Mouse (Mus musculus) liver, embryonic 14.5 days (tissue): ENCODE measurements around the gene Cmtr2. TPM values are rescaled to one million over a fixed set of nuclear protein-coding genes. Genes with fewer than 3 reads are reported as not detected.

Experiments
- ATAC-seq: fragments of 200-750 bp; cut with Nextera tagmentation; 2 replicates; pipeline ENCODE4 v1.8.0; 2017; ENCODE audit warnings: moderate number of reproducible peaks, mild to moderate bottlenecking, moderate library complexity; ENCODE audit not compliant: insufficient read depth
- DNase-seq, 3 experiments: peaks; one replicate each; pipeline ENCODE4 v3.0.0-alpha.2; 2012 to 2013; ENCODE audit warnings: low read depth in 3 of 3, low spot score in 3 of 3
- H3K27ac ChIP-seq: fragments of 300-500 bp; sonication (generic); 2 replicates; pipeline ENCODE4 v1.5.1; 2014; ENCODE audit warnings: moderate library complexity, mild to moderate bottlenecking, control low read depth, inconsistent platforms
- H3K27me3 ChIP-seq: fragments of 300-500 bp; sonication (generic); 2 replicates; pipeline ENCODE4 v1.6.1; 2014; ENCODE audit warnings: mild to moderate bottlenecking, low read length, moderate library complexity; ENCODE audit not compliant: control insufficient read depth, insufficient read depth
- H3K36me3 ChIP-seq: fragments of 300-500 bp; sonication (generic); replicated peaks from 2 replicates; pipeline ENCODE4 v1.6.1; 2014; ENCODE audit warnings: low read depth; ENCODE audit not compliant: control insufficient read depth, insufficient read depth
- H3K4me1 ChIP-seq, 2 experiments: fragments of 200-500 bp in 1 of 2; fragments of 300-500 bp in 1 of 2; sonication (generic) in 1 of 2; replicated peaks; 2 replicates each; pipeline ENCODE4 v1.6.1; 2012 to 2014; ENCODE audit warnings: antibody characterized with exemption in 1 of 2, inconsistent platforms in 1 of 2, low read length in 1 of 2; ENCODE audit not compliant: control insufficient read depth in 2 of 2, insufficient read depth in 2 of 2
- H3K4me2 ChIP-seq: fragments of 300-500 bp; sonication (generic); 2 replicates; pipeline ENCODE4 v1.6.1; 2014; ENCODE audit warnings: low read depth, mild to moderate bottlenecking, control low read depth, moderate library complexity
- H3K4me3 ChIP-seq, 2 experiments: fragments of 200-500 bp in 1 of 2; fragments of 300-500 bp in 1 of 2; sonication (generic) in 1 of 2; 2 replicates each; pipeline ENCODE4 v1.5.1; 2012 to 2014; ENCODE audit warnings: low read depth in 2 of 2, low read length in 2 of 2, mild to moderate bottlenecking in 2 of 2, control low read depth in 1 of 2, inconsistent platforms in 1 of 2, moderate library complexity in 1 of 2; ENCODE audit not compliant: insufficient read depth in 1 of 2
- H3K9ac ChIP-seq: fragments of 300-500 bp; sonication (generic); replicated peaks from 2 replicates; pipeline ENCODE4 v1.6.1; 2014; ENCODE audit warnings: mild to moderate bottlenecking, control low read depth, moderate library complexity
- H3K9me3 ChIP-seq: fragments of 300-500 bp; sonication (generic); 2 replicates; pipeline ENCODE4 v1.6.1; 2016; ENCODE audit warnings: low read length, mixed read lengths; ENCODE audit not compliant: control insufficient read depth
- CTCF ChIP-seq: IDR thresholded peaks from 2 replicates; pipeline ENCODE4 v1.5.1; 2016; ENCODE audit warnings: antibody characterized with exemption, low read depth, control low read depth
- EP300 ChIP-seq: IDR thresholded peaks from 2 replicates; pipeline ENCODE4 v1.6.1; 2016; ENCODE audit warnings: antibody characterized with exemption, low read depth
- WGBS: fragments of 180-500 bp; shearing (Covaris S2); extraction: QIAGEN DNeasy Blood & Tissue Kit; methylation state at CpG from one replicate; pipeline ENCODE4 v1.1.7; 2014; ENCODE audit not compliant: insufficient replicate concordance; 5-methylcytosine and 5-hydroxymethylcytosine counted together
- polyA plus RNA-seq, 2 experiments: library from polyadenylated mRNA; depleted of rRNA in 1 of 2; stranded (reverse) in 1 of 2; unstranded in 1 of 2; fragments of >200 nt; fragmentation: Nextera tagmentation in 1 of 2; extraction: Ambion mirVana in 1 of 2; gene quantifications; 2 replicates each; pipeline versions ENCODE4 v1.2.1 to v1.2.3; 2012 to 2014

Gene Cmtr2
- polyA plus RNA-seq, 2 experiments = 2.5 to 3.1 TPM

DNA sequence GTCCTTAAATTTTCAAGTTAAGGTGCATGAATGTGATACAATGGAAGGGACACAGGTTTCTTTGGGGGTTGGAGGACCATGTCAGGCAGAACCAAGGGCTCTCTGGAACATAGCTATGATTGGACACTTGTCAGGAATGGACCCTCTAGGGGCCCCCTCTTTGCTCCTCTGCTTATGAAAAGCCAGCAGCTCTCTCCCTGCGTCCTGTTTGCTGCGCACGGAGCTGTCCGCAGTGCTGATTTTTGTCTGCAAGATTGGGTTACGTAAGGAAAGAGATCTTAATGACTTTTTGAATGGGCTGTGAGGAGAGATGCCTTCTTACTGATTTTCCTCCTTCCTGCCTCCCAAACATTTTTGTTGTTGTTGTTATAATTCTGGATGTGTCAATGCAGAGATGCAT is 18.8 kb upstream of the Cmtr2 start:
- peak in 2 of 3 experiments; percentile 4 to 11 for DNase-seq

DNA sequence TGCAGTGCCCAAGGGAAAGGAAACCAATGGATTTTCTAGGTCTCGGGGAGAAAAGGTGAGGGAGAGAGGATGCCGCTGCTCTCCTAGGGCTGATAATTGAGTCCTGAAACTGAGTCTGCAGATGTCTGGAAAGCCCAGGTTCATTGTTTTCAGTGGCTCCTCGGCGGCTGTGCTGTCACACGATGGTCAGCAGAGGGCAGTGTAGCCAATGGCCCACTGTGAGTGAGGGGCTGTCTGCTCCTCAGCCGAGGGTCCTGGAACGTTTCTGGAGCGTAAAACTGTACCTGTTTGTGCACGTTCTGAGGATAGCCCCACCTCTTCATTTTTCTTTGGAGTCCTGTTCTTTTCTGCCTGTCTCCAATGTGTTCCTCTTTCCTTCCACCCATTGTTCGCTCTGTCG is 13.7 kb upstream of the Cmtr2 start:
- TF ChIP-seq CTCF (peak; percentile 54), EP300 (no peak)
- ATAC-seq = no peak
- H3K27ac ChIP-seq = no peak overlapping the region
- no peak overlapping the region for H3K4me3 ChIP-seq
- DNase-seq = no peak
- no peak overlapping the region for H3K9ac ChIP-seq
- no peak overlapping the region for H3K4me2 ChIP-seq
- no peaks in the 10 kb centered on the region for H3K4me1 ChIP-seq
- H3K36me3 ChIP-seq = no peaks in the 10 kb centered on the region
- WGBS = 21% methylated on average over 11 of the region's 11 CpGs
- no peaks in the 10 kb centered on the region for H3K9me3 ChIP-seq
- no peaks in the 10 kb centered on the region for H3K27me3 ChIP-seq

More for the DNA sequence above, 18.8 kb upstream of the Cmtr2 start:
- Histone ChIP-seq H3K27me3 (no peaks in the 10 kb centered on the region), H3K4me2 (no peak overlapping the region), H3K9ac (no peak overlapping the region), H3K4me1 (no peaks in the 10 kb centered on the region), H3K27ac (no peak overlapping the region), H3K36me3 (no peaks in the 10 kb centered on the region), H3K4me3 (no peak overlapping the region), H3K9me3 (no peaks in the 10 kb centered on the region)
- 1% methylated on average over 5 of the region's 5 CpGs for WGBS
- no peak for ATAC-seq
- TF ChIP-seq CTCF (no peak), EP300 (no peak)

GRCm38 (mm10) chr8:110216253-110216652 is 788 bp downstream of the Cmtr2 start:
- ATAC-seq (no peak), DNase-seq (no peak)
- Histone ChIP-seq H3K4me1 (peaks cover 3 to 8% of the 10 kb centered on the region in 2 experiments; a peak in 2 of 4 replicates), H3K27me3 (no peaks in the 10 kb centered on the region), H3K36me3 (peaks cover 3% of the 10 kb centered on the region), H3K4me2 (no peak overlapping the region), H3K9ac (no peak overlapping the region), H3K27ac (no peak overlapping the region), H3K4me3 (no peak overlapping the region), H3K9me3 (no peaks in the 10 kb centered on the region; the same call in 1 of the 2 replicates)
- TF ChIP-seq EP300 (no peak), CTCF (no peak)
- WGBS = 49% methylated on average over 5 of the region's 5 CpGs

DNA sequence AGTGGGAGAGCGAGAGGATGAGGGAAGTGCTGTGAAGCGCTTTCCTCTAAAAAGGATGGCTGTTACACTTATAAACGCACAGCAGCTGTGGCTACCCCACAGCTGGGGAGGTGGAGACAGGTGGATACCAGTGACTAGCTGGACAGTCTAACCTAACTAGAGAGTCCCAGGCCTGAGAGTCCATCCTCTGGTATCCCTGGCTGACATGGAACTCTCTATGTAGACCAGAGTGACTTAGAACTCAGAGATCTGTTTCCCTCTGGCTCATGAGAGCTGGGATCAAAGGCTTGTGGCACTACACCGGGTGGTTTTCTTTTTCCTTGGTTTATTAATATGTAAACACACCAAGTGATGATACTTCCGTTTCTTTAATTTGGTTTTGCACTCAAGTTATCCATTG is 1.7 kb downstream of the Cmtr2 start:
- Histone ChIP-seq H3K27ac (no peak overlapping the region), H3K4me1 (peaks cover 3 to 8% of the 10 kb centered on the region in 2 experiments; a peak in 2 of 4 replicates), H3K27me3 (no peaks in the 10 kb centered on the region), H3K4me3 (peak overlapping the region; percentile 23 to 60), H3K9ac (no peak overlapping the region), H3K36me3 (peaks cover 8% of the 10 kb centered on the region), H3K4me2 (peak overlapping the region; percentile 54), H3K9me3 (no peaks in the 10 kb centered on the region; the same call in 1 of the 2 replicates)
- ATAC-seq = peak; percentile 1; the same call in 1 of the 2 replicates
- DNase-seq = no peak
- 31% methylated on average over 5 of the region's 5 CpGs for WGBS
- TF ChIP-seq CTCF (no peak), EP300 (no peak)

GRCm38 (mm10) chr8:110217681-110218131 is 2.2 kb downstream of the Cmtr2 start:
- Histone ChIP-seq H3K36me3 (peaks cover 12% of the 10 kb centered on the region), H3K4me2 (peak overlapping the region; percentile 54), H3K4me1 (peaks cover 3 to 8% of the 10 kb centered on the region in 2 experiments; a peak in 2 of 4 replicates), H3K9ac (peak overlapping the region; percentile 32; the same call in 1 of the 2 replicates), H3K9me3 (no peaks in the 10 kb centered on the region; the same call in 1 of the 2 replicates), H3K27ac (no peak overlapping the region), H3K27me3 (no peaks in the 10 kb centered on the region), H3K4me3 (peak overlapping the region; percentile 60 to 77)
- ATAC-seq (peak; percentile 98), DNase-seq (peak; percentile 88 to 92 (median 89))
- under 1% methylated on average over 43 of the region's 43 CpGs for WGBS
- TF ChIP-seq EP300 = no peak
- no peak for TF ChIP-seq CTCF
